Mouse (Mus musculus) heart, postnatal 0 days (tissue): ENCODE measurements at regions not wholly inside any gene's neighbourhood (a gene's known extent, or its start where the extent isn't known, plus 50 kb on each side); places are given as distances from the start of the nearest gene placed in this dataset.

Experiments used
- CTCF ChIP-seq: IDR thresholded peaks from 2 replicates; pipeline ENCODE4 v1.5.1; 2016; ENCODE audit warnings: antibody characterized with exemption, control low read depth, low read depth
- EP300 ChIP-seq: IDR thresholded peaks from 2 replicates; pipeline ENCODE4 v1.6.1; 2016; ENCODE audit warnings: antibody characterized with exemption, low read depth

DNA sequence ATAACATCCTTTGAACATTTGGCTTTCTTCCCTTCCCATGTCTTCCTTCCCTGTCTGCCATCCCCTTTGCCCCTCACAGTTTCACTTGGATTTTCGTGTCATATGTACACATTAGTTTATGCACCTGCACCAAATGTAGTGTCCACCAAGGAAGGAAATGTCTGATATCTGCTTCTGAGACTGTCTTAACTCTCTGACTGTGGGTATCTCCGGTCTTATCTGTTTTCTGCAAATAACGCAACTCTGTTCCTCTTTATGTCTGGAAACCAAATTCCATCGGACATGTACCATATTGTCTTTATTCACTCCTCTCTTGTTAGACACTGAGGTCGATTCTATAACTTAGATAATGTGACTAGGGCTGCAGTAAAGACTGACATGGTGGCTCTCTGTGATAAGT is 113.6 kb downstream of the Tmem30b start:
- no peak for TF ChIP-seq CTCF
- no peak for TF ChIP-seq EP300
